Mouse (Mus musculus) layer of hippocampus, adult 18-20 months (tissue): ENCODE measurements around the gene Guca1b. TPM values are rescaled to one million over a fixed set of nuclear protein-coding genes. Genes with fewer than 3 reads are reported as not detected.
A peak's percentile ranks its signal among the peaks of the same experiment; 100 is the strongest.

Source experiments
- DNase-seq, 2 experiments: peaks; one replicate each; pipeline ENCODE4 v3.0.0; 2022; ENCODE audit warnings: low spot score in 2 of 2
- long read RNA-seq: library from polyadenylated mRNA; stranded (forward); transcript quantifications from one replicate; pipeline ENCODE4 v2.0.0, GENCODE M21; 2021
- total RNA-seq, 2 experiments: library from RNA; stranded (reverse); gene quantifications; 2 replicates each; pipeline ENCODE4 v1.2.3; 2021

Gene Guca1b
- total RNA-seq = 1 to 10 TPM; 1.4 to 1.6 TPM
- long read RNA-seq = 0 reads

- no peak for DNase-seq
Observed at GRCm38 (mm10) chr17:47385145-47385544, at the start of gene Guca1b. Gene Guca1b, plus strand, starts transcription at chr17:47385393.

GRCm38 (mm10) chr17:47343121-47343520 is 42.1 kb upstream of the Guca1b start:
- no peak for DNase-seq

- DNase-seq = no peak
Observed at GRCm38 (mm10) chr17:47349721-47350319, 35.4 kb upstream of the Guca1b start.

- DNase-seq = peak in 1 of 2 experiments; percentile 29
Observed at GRCm38 (mm10) chr17:47359964-47360363, 25.2 kb upstream of the Guca1b start.

GRCm38 (mm10) chr17:47361343-47361742 is 23.9 kb upstream of the Guca1b start:
- DNase-seq = no peak

GRCm38 (mm10) chr17:47368401-47369086 is 16.6 kb upstream of the Guca1b start, which contains the start of gene Mrps10:
Gene Mrps10, plus strand, starts transcription at chr17:47368887.
- peak; percentile 81 to 93 for DNase-seq

GRCm38 (mm10) chr17:47369087-47369443 is 16.1 kb upstream of the Guca1b start:
- DNase-seq = no peak

- DNase-seq = peak; percentile 43 to 81
Observed at GRCm38 (mm10) chr17:47371451-47371850, 13.7 kb upstream of the Guca1b start.

GRCm38 (mm10) chr17:47373991-47374390 is 11.2 kb upstream of the Guca1b start:
- DNase-seq = no peak

GRCm38 (mm10) chr17:47376779-47377280 is 8.4 kb upstream of the Guca1b start:
- no peak for DNase-seq

GRCm38 (mm10) chr17:47378133-47378532 is 7.1 kb upstream of the Guca1b start:
- DNase-seq = no peak

- DNase-seq = no peak
Observed at GRCm38 (mm10) chr17:47381917-47382316, 3.3 kb upstream of the Guca1b start.

- DNase-seq = no peak
Observed at GRCm38 (mm10) chr17:47383266-47383665, 1.9 kb upstream of the Guca1b start.

GRCm38 (mm10) chr17:47384064-47384463 is 1.1 kb upstream of the Guca1b start:
- DNase-seq = no peak

- no peak for DNase-seq
Observed at GRCm38 (mm10) chr17:47386649-47387048, 1.5 kb downstream of the Guca1b start.

- DNase-seq = no peak
Observed at GRCm38 (mm10) chr17:47394223-47394869, 9.2 kb downstream of the Guca1b start.

- DNase-seq = peak in 1 of 2 experiments; percentile 9
Observed at GRCm38 (mm10) chr17:47395376-47395913, 10.3 kb downstream of the Guca1b start.

GRCm38 (mm10) chr17:47399091-47399490 is 13.9 kb downstream of the Guca1b start:
- no peak for DNase-seq

- DNase-seq = no peak
Observed at GRCm38 (mm10) chr17:47400451-47400850, 15.3 kb downstream of the Guca1b start, which contains the start of gene Guca1a. Gene Guca1a, minus strand, starts transcription at chr17:47400584.

GRCm38 (mm10) chr17:47407717-47408557 is 22.7 kb downstream of the Guca1b start:
- DNase-seq = no peak

- peak in 1 of 2 experiments; percentile 43 for DNase-seq
Observed at GRCm38 (mm10) chr17:47408558-47408898, 23.3 kb downstream of the Guca1b start.
